Mouse (Mus musculus) bone marrow, adult 2 months (tissue): Measurements from ENCODE around the gene Sycp2. TPM values are rescaled to one million over a fixed set of nuclear protein-coding genes. Genes with fewer than 3 reads are reported as not detected.

ENCODE experiments used
- H3K27ac ChIP-seq: fragments of 200-500 bp; 2 replicates; pipeline ENCODE4 v1.5.1; 2012; ENCODE audit warnings: low read depth, mild to moderate bottlenecking, control low read depth, inconsistent platforms, low read length; ENCODE audit not compliant: control insufficient read depth, poor library complexity, insufficient read depth
- H3K4me1 ChIP-seq: fragments of 200-500 bp; 2 replicates; pipeline ENCODE4 v1.6.1; 2011; ENCODE audit warnings: low read length; ENCODE audit not compliant: control insufficient read depth, insufficient read depth
- H3K4me3 ChIP-seq: fragments of 200-500 bp; replicated peaks from 2 replicates; pipeline ENCODE3; 2011; ENCODE audit warnings: mild to moderate bottlenecking, low read depth, low read length, control low read depth; ENCODE audit not compliant: control insufficient read depth
- CTCF ChIP-seq: fragments of 200-500 bp; IDR thresholded peaks from 2 replicates; pipeline ENCODE4 v1.5.1; 2011; ENCODE audit warnings: low read length, control low read depth; ENCODE audit not compliant: control insufficient read depth, insufficient read depth
- POLR2A ChIP-seq: fragments of 200-500 bp; IDR thresholded peaks from 2 replicates; pipeline ENCODE4 v1.6.1; 2011; ENCODE audit warnings: low read depth, mild to moderate bottlenecking, control low read depth, low read length, borderline replicate concordance; ENCODE audit not compliant: control insufficient read depth
- WGBS: fragments of 180-500 bp; shearing (Covaris S2); methylation state at CpG from one replicate; pipeline ENCODE4 v1.1.7; 2018; 5-methylcytosine and 5-hydroxymethylcytosine counted together
- polyA plus RNA-seq: library from polyadenylated mRNA; stranded (reverse); fragments of >200 nt; gene quantifications from 2 replicates; pipeline ENCODE4 v1.2.4, GENCODE M21; 2011; ENCODE audit warnings: low replicate concordance; ENCODE audit not compliant: missing spikeins, insufficient read depth, insufficient read length

Gene Sycp2
- 0.61 and 2.7 TPM in 2 replicates for polyA plus RNA-seq

DNA sequence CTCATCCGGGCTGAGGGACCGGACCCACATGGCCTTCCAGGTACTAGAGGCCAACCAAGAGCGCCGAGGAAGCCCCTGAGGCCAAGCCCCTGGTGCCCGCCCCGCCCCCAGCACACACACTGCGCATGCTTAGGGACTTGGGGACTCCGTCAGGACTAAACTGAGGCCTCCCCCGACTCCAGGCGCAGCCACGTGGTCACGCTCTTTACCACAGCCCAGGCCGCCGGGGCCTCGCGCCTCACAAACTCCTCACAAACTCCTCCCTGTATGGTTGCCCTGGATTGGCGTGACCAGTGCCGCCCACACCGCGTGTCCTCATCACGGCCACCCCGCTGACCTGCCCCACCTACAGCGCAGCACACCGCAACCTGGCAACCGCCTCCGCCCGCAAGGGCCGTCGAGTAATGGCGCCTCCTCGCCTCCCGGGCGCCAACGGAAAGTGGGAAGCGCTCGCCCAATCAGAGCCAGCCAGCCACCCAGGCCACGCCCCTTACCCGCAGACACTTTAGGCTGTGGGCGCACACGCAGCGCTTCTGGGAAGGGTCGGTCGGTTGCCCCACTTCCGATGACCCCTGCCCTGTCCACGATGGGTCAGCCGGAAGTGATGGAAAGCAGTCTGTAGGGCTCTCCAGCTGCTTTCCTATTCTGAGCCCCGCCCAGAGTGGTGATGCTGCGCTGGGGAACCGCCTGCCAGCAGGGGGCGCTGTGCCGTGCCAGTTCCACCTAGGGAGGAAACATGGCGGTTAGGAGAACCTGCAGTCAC is at the start of gene Sycp2:
TSS of gene Sycp2 (minus strand) at position 633 of the 763 bp plus-strand sequence.
- Histone ChIP-seq H3K4me3 (no peak within 1 kb of the TSS), H3K4me1 (no peaks in the 10 kb centered on the region; the same call in 1 of the 2 replicates), H3K27ac (no peak within 1 kb of the TSS)
- WGBS: 82% methylated on average over 52 of the region's 52 CpGs
- TF ChIP-seq POLR2A (no peak), CTCF (peak; percentile 47; the same call in 1 of the 2 replicates)

DNA sequence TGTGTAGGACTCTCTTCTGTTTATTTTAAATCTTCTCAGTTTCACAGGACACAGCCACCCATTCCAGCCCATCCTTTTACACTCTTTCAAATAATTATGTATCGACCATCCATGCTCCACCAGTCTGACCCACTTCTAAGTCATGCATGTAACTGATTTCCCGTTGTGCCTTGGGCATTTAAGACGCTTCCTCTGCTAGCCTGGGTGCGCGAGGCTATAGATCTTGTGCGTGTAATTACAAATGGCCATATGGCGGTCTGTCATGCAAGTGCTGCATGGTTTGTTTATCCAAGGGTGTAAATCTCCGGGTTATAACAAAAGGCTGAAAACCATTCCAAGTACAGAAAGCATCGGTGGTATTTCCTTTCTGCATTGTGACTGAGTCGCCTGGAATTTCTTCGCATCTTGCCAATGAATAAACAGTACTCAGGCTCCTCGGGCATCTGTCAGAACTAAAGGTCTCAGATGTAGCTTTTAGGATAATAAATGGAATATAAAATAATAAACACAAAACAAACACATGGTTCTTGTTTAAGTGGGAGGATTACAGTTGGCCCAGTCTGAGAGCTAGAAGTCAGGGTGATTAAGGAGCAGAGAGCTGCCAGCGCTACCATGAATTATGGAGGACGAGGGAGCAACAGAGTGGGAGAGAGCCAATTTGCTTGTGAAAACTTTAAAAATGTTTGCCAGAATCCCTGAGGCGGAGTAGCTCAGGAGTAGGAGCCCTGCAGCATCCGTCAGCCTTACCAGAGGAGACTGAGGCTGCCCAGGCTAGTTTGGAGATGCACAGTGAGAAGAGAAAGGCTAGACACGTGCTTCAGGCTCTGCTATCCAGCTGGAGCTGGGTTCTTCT is 47.4 kb upstream of the Sycp2 start:
- no peaks in the 10 kb centered on the region for H3K4me1 ChIP-seq
- WGBS: 44% methylated on average over 17 of the region's 17 CpGs
- TF ChIP-seq POLR2A: no peak
- no peak overlapping the region for H3K4me3 ChIP-seq
- H3K27ac ChIP-seq: no peak overlapping the region

DNA sequence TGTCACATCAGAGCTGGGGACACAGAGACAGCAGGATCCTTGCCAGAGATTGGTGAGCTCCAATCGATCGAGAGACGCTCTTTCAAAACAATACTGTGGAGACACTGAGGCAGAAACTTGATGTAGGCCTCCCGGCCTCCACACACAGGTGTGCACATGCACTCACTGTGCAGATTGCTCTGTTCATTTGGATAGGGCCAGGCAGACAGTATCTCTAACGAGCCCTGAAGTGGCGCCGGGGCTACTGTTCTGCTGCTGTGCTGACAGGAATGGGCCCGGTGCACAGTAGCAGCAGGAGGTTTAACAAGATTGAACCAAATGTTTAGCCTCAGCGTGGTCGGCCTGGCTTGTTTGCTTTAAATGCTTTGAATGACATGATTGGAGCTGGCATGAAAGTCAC is 43.5 kb upstream of the Sycp2 start:
- no peak for TF ChIP-seq CTCF
- no peak for TF ChIP-seq POLR2A
- 88% methylated on average over 10 of the region's 10 CpGs for WGBS
- H3K27ac ChIP-seq: no peak overlapping the region
- H3K4me3 ChIP-seq: no peak overlapping the region
- H3K4me1 ChIP-seq: no peaks in the 10 kb centered on the region

DNA sequence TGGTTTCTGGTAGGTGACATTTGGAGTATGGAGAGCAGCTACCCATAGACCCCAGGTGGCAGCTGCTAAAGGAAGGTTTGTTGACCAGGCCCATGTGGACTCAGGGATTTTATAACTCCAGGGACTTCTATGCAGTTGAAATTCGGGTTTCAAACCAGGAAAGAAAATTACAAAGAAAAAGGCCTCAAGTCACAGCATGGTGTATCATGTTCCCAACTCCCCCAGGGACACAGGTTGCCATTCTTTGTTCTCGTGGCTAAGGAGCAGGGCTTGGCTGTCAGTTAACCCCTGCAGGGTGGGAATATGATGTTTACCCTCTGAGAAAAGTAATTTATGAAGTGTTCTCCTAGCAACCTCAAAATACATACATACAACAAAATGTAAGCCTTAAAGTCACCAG is 42.8 kb upstream of the Sycp2 start:
- Histone ChIP-seq H3K4me3 (no peak overlapping the region), H3K27ac (no peak overlapping the region), H3K4me1 (no peaks in the 10 kb centered on the region)
- TF ChIP-seq POLR2A (no peak), CTCF (no peak)
- WGBS: 42% methylated on average over 2 of the region's 2 CpGs

DNA sequence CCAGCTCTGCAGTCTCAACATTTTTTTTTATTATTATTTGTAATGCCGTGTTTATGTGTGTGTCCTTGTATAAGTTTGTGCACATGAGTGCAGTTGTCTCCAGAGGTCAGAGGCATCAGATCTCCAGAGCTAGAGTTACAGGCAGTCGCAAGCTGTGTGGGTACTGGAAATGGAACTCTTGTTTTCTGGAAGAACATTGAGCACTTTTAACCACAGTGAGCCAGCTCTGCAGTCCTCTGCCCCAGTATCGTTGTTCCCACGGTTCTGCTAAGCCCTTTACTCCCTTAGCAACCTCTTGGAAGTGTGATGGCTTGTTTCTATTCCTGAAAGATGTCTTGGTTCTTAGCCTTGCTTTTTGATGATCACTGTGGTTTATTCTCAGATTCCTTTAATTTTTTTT is 41.9 kb upstream of the Sycp2 start:
- Histone ChIP-seq H3K4me3 (no peak overlapping the region), H3K27ac (no peak overlapping the region), H3K4me1 (no peaks in the 10 kb centered on the region)
- 74% methylated on average over 4 of the region's 4 CpGs for WGBS
- TF ChIP-seq POLR2A (no peak), CTCF (no peak)

DNA sequence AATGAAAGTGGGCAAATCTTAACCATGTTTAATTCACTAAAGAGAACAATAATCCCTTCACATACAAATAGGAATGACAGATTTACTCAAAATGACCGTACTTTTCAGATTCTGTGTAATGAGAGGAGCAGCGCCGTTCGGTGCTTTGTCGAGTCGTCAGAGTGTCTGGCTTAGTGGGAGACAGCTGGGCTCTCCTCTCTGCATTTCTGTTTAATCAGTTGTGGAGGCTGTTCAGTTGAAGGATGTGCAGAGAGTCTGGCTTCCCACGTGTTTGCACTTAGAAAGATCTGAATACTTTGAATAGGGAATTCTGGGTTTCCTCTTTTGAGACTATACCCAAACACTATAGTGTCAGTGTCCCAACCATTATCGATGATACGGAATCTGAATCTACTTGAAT is 29.8 kb upstream of the Sycp2 start:
- TF ChIP-seq POLR2A (no peak), CTCF (no peak)
- H3K4me1 ChIP-seq: no peaks in the 10 kb centered on the region; the same call in 1 of the 2 replicates
- H3K4me3 ChIP-seq: no peak overlapping the region
- WGBS: 77% methylated on average over 9 of the region's 9 CpGs
- no peak overlapping the region for H3K27ac ChIP-seq

DNA sequence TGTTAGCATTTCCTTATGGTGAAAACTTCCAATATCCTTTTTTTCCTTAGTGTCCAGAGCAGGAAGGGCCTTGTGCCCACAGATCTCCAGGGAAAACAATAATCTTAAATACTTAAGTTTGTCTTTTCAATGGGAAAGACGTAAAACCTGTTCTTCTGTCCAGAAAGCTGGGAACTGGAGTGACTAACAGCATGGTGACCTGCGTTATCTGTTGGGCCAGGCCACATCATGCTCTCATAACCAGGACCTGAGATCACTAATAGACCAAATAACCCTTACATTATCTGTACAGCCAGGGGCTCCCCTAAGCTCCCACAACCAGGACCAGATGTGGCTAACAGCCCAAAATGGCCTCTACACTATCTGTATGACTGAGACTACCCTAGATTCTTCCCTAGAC is 26.4 kb upstream of the Sycp2 start:
- 76% methylated on average over 2 of the region's 2 CpGs for WGBS
- TF ChIP-seq POLR2A: no peak
- no peak for TF ChIP-seq CTCF
- Histone ChIP-seq H3K27ac (no peak overlapping the region), H3K4me3 (no peak overlapping the region), H3K4me1 (no peaks in the 10 kb centered on the region; the same call in 1 of the 2 replicates)

DNA sequence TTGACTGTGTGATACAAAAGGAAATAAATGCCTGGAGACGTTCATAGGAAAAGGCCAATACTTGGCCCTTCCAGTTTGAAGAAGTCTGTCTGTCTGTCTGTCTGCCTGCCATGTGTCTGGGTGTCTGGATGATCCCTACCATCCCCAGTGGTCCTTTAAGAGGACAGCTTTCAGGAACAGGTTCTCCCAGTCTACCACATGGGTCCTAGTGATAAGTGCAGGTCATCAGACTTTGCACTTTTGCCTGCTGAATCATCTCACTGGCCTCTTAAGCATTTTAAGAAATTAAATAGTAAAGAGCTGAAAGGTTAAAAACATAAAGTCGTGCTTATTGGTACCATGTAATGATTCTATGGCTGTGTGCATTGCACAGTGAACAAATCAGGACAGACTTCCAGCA is 26.0 kb upstream of the Sycp2 start:
- H3K4me1 ChIP-seq: no peaks in the 10 kb centered on the region; the same call in 1 of the 2 replicates
- 61% methylated on average over 2 of the region's 2 CpGs for WGBS
- H3K4me3 ChIP-seq: no peak overlapping the region
- H3K27ac ChIP-seq: no peak overlapping the region
- TF ChIP-seq CTCF (no peak), POLR2A (no peak)

DNA sequence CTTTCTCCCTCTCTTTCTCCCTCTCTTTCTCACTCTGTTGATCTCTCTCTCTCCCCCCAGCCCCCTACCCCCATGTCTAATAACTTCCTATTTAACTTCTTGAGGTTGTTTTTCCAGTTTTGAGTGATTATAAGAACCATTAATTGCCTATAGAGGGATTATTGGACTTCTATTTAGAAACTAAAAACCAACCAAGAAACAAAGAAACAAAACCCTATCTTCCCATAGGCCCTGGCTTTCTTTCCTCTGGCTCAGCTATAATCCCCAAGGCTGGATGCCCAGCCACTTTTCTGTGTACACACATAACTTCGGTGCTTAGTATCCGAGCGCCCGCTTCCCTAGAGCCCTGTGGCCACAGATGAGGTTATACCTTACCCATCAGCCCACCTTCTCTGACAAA is 22.7 kb upstream of the Sycp2 start, which contains the start of gene Cdh26:
TSS of gene Cdh26 (plus strand) at position 301 of the 400 bp plus-strand sequence.
- TF ChIP-seq POLR2A (no peak), CTCF (no peak)
- Histone ChIP-seq H3K4me1 (no peaks in the 10 kb centered on the region; the same call in 1 of the 2 replicates), H3K27ac (no peak within 1 kb of the TSS), H3K4me3 (no peak within 1 kb of the TSS)
- WGBS: 86% methylated on average over 4 of the region's 4 CpGs
